Mouse (Mus musculus) adrenal gland, postnatal 14 days (tissue): ENCODE results near the gene Atp6v1b1. TPM values are rescaled to one million over a fixed set of nuclear protein-coding genes. Genes with fewer than 3 reads are reported as not detected.
A peak's percentile ranks its signal among the peaks of the same experiment; 100 is the strongest.

ENCODE experiments used
- DNase-seq: peaks from one replicate; pipeline ENCODE4 v3.0.0; 2021; ENCODE audit warnings: mixed read lengths
- long read RNA-seq, 2 experiments: library from polyadenylated mRNA; stranded (forward); transcript quantifications; one replicate each; pipeline ENCODE4 v2.0.0; 2021
- total RNA-seq: library from RNA; stranded (reverse); gene quantifications from 2 replicates; pipeline ENCODE4 v1.2.3, GENCODE M21; 2021

Atp6v1b1 gene
- total RNA-seq, result not detected in 2 replicates
- long read RNA-seq, experiment 1, result 0 reads
- long read RNA-seq, experiment 2, result 0 reads

- DNase-seq, result no peak
Measured at GRCm38 (mm10) chr6:83742761-83743160, at the start of gene Atp6v1b1. Gene Atp6v1b1, plus strand, starts transcription at chr6:83742990.

GRCm38 (mm10) chr6:83693835-83694234 is 49.0 kb upstream of the Atp6v1b1 start:
- peak; percentile 72 for DNase-seq

- no peak for DNase-seq
Measured at GRCm38 (mm10) chr6:83695731-83696130, 47.1 kb upstream of the Atp6v1b1 start.

GRCm38 (mm10) chr6:83696684-83697083 is 46.1 kb upstream of the Atp6v1b1 start:
- DNase-seq, result no peak

- no peak for DNase-seq
Measured at GRCm38 (mm10) chr6:83697932-83698331, 44.9 kb upstream of the Atp6v1b1 start.

GRCm38 (mm10) chr6:83699971-83700370 is 42.8 kb upstream of the Atp6v1b1 start:
- DNase-seq, result no peak

GRCm38 (mm10) chr6:83701001-83701400 is 41.8 kb upstream of the Atp6v1b1 start:
- no peak for DNase-seq

- no peak for DNase-seq
Measured at GRCm38 (mm10) chr6:83702146-83702999, 40.4 kb upstream of the Atp6v1b1 start.

- no peak for DNase-seq
Measured at GRCm38 (mm10) chr6:83703000-83703721, 39.6 kb upstream of the Atp6v1b1 start.

GRCm38 (mm10) chr6:83703722-83704078 is 39.1 kb upstream of the Atp6v1b1 start:
- no peak for DNase-seq

GRCm38 (mm10) chr6:83704294-83704693 is 38.5 kb upstream of the Atp6v1b1 start:
- no peak for DNase-seq

GRCm38 (mm10) chr6:83704701-83705100 is 38.1 kb upstream of the Atp6v1b1 start:
- DNase-seq, result no peak

GRCm38 (mm10) chr6:83707738-83708510 is 34.9 kb upstream of the Atp6v1b1 start:
- DNase-seq, result no peak

- DNase-seq, result no peak
Measured at GRCm38 (mm10) chr6:83710361-83711066, 32.3 kb upstream of the Atp6v1b1 start.

- peak; percentile 87 for DNase-seq
Measured at GRCm38 (mm10) chr6:83711067-83711675, 31.6 kb upstream of the Atp6v1b1 start, which contains the start of gene Vax2. Gene Vax2, plus strand, starts transcription at chr6:83711264.

GRCm38 (mm10) chr6:83711725-83712475 is 30.9 kb upstream of the Atp6v1b1 start:
- DNase-seq, result no peak

- no peak for DNase-seq
Measured at GRCm38 (mm10) chr6:83713271-83714136, 29.3 kb upstream of the Atp6v1b1 start.

- DNase-seq, result no peak
Measured at GRCm38 (mm10) chr6:83714221-83715123, 28.3 kb upstream of the Atp6v1b1 start.
